Mouse (Mus musculus) naive thymus-derived CD4-positive, alpha-beta T cell, adult 2 months (primary cell): ENCODE data around the gene S100a5.
A peak's percentile ranks its signal among the peaks of the same experiment; 100 is the strongest.

ENCODE experiments used
- DNase-seq: peaks from one replicate; pipeline ENCODE4 v3.0.0-alpha.2; 2011; ENCODE audit warnings: low read depth

S100a5 gene

GRCm38 (mm10) chr3:90600036-90600435, 8.3 kb upstream of the S100a5 start:
- no peak for DNase-seq

GRCm38 (mm10) chr3:90600458-90601195, 7.7 kb upstream of the S100a5 start:
- DNase-seq: no peak

GRCm38 (mm10) chr3:90601486-90602110, 6.7 kb upstream of the S100a5 start, which contains the start of gene Gm42674:
Gene Gm42674, plus strand, starts transcription at chr3:90601904.
- DNase-seq: no peak

GRCm38 (mm10) chr3:90603623-90604022, 4.7 kb upstream of the S100a5 start, which contains the start of gene S100a4:
Gene S100a4, plus strand, starts transcription at chr3:90603771.
- no peak for DNase-seq

- DNase-seq: no peak
These were observed 3.9 kb upstream of the S100a5 start for GRCm38 (mm10) chr3:90604416-90604815.

- DNase-seq: peak; percentile 51
These were observed 3.3 kb upstream of the S100a5 start for GRCm38 (mm10) chr3:90605049-90605448.

- no peak for DNase-seq
These were observed 2.6 kb upstream of the S100a5 start for GRCm38 (mm10) chr3:90605736-90606135.

GRCm38 (mm10) chr3:90606185-90606584, 2.1 kb upstream of the S100a5 start:
- no peak for DNase-seq

GRCm38 (mm10) chr3:90607361-90607760, 962 bp upstream of the S100a5 start:
- no peak for DNase-seq

- no peak for DNase-seq
These were observed 779 bp downstream of the S100a5 start for GRCm38 (mm10) chr3:90609102-90609501.

- no peak for DNase-seq
These were observed 3.2 kb downstream of the S100a5 start for GRCm38 (mm10) chr3:90611494-90611893.

GRCm38 (mm10) chr3:90612061-90612460, 3.7 kb downstream of the S100a5 start:
- peak; percentile 40 for DNase-seq

GRCm38 (mm10) chr3:90612728-90613291, 4.5 kb downstream of the S100a5 start, which contains the start of gene S100a6:
Gene S100a6, plus strand, starts transcription at chr3:90612882.
- peak; percentile 87 for DNase-seq

- DNase-seq: no peak
These were observed 5.3 kb downstream of the S100a5 start for GRCm38 (mm10) chr3:90613461-90614147.

GRCm38 (mm10) chr3:90614148-90614530, 5.8 kb downstream of the S100a5 start:
- no peak for DNase-seq

GRCm38 (mm10) chr3:90614611-90615251, 6.4 kb downstream of the S100a5 start:
- DNase-seq: no peak

- peak; percentile 88 for DNase-seq
These were observed 7.1 kb downstream of the S100a5 start for GRCm38 (mm10) chr3:90615415-90615814.

GRCm38 (mm10) chr3:90615911-90616310, 7.6 kb downstream of the S100a5 start:
- DNase-seq: no peak

- no peak for DNase-seq
These were observed 9.3 kb downstream of the S100a5 start for GRCm38 (mm10) chr3:90617586-90617985.

- no peak for DNase-seq
These were observed 13.2 kb downstream of the S100a5 start for GRCm38 (mm10) chr3:90621552-90621951.

- peak; percentile 67 for DNase-seq
These were observed 15.2 kb downstream of the S100a5 start for GRCm38 (mm10) chr3:90623435-90624071.
